Mouse (Mus musculus) cerebellum, adult 18-20 months (tissue): ENCODE measurements at regions not wholly inside any gene's neighbourhood (a gene's known extent, or its start where the extent isn't known, plus 50 kb on each side); places are given as distances from the start of the nearest gene placed in this dataset.
A peak's percentile ranks its signal among the peaks of the same experiment; 100 is the strongest.

Experiments
- DNase-seq, 2 experiments: peaks; one replicate each; pipeline ENCODE4 v3.0.0; 2021

GRCm38 (mm10) chr9:31971801-31972628 lies 58.8 kb upstream of the Barx2 start:
- DNase-seq, result peak; percentile 47 to 51

- DNase-seq, result no peak
Measured at GRCm38 (mm10) chr9:31972629-31972993, 59.3 kb upstream of the Barx2 start.

- DNase-seq, result no peak
Measured at GRCm38 (mm10) chr9:31976191-31976590, 62.9 kb upstream of the Barx2 start.

- DNase-seq, result no peak
Measured at GRCm38 (mm10) chr9:31978071-31978470, 64.8 kb upstream of the Barx2 start.

- no peak for DNase-seq
Measured at GRCm38 (mm10) chr9:31979211-31979610, 65.9 kb upstream of the Barx2 start.

GRCm38 (mm10) chr9:31980459-31980858 lies 67.2 kb upstream of the Barx2 start:
- no peak for DNase-seq

GRCm38 (mm10) chr9:31983759-31984586 lies 70.7 kb upstream of the Barx2 start:
- DNase-seq, result no peak

- DNase-seq, result no peak
Measured at GRCm38 (mm10) chr9:31988826-31989225, 75.6 kb upstream of the Barx2 start.

GRCm38 (mm10) chr9:31989581-31990360 lies 76.5 kb upstream of the Barx2 start:
- DNase-seq, result no peak

GRCm38 (mm10) chr9:31990456-31990855 lies 77.2 kb upstream of the Barx2 start:
- no peak for DNase-seq

GRCm38 (mm10) chr9:31993631-31994601 lies 80.7 kb upstream of the Barx2 start:
- peak; percentile 36 to 47 for DNase-seq

- DNase-seq, result no peak
Measured at GRCm38 (mm10) chr9:31995101-31995500, 81.8 kb upstream of the Barx2 start.

- no peak for DNase-seq
Measured at GRCm38 (mm10) chr9:31995700-31996099, 82.4 kb upstream of the Barx2 start.

GRCm38 (mm10) chr9:31996466-31997177 lies 83.4 kb upstream of the Barx2 start:
- DNase-seq, result no peak

- DNase-seq, result no peak
Measured at GRCm38 (mm10) chr9:31997178-31998097, 84.2 kb upstream of the Barx2 start.

GRCm38 (mm10) chr9:31998488-31999280 lies 85.4 kb upstream of the Barx2 start:
- DNase-seq, result no peak

GRCm38 (mm10) chr9:31999760-32000159 lies 86.5 kb upstream of the Barx2 start:
- no peak for DNase-seq

GRCm38 (mm10) chr9:32002924-32003323 lies 89.7 kb upstream of the Barx2 start:
- no peak for DNase-seq

- no peak for DNase-seq
Measured at GRCm38 (mm10) chr9:32003730-32004129, 90.5 kb upstream of the Barx2 start.
